ENCODE assay signal across 22 mouse cellular contexts in genomic region chr1:193290686-193291085, GRCm38 (mm10). TPM values are rescaled to one million over a fixed set of nuclear protein-coding genes. Genes with fewer than 3 reads are reported as not detected.
DNase-seq lines count a peak whose midpoint lies in the region; TF ChIP-seq lines count a peak whose summit lies in the region.
"Had no signal": no experiment of that assay in that cellular context is flagged by ENCODE, and none has a peak within 500 bp of the region (broad histone marks: within the 10 kb centered on the region; RNA-seq: fewer than 3 reads in every experiment).

No protein-coding gene starts in this region.

- H3K4me1 ChIP-seq in liver, adult 2 months (ENCODE audit: control insufficient read depth, insufficient read depth, low read length), result peaks cover 33% of the 10 kb centered on the region
- no peaks in the 10 kb centered on the region for H3K4me1 ChIP-seq in testis, adult 2 months (ENCODE audit: control insufficient read depth, insufficient read depth, low read length)
- H3K4me1 ChIP-seq: embryonic facial prominence, embryonic 13.5 days; embryonic facial prominence, embryonic 15.5 days; forebrain, embryonic 10.5 days; forebrain, embryonic 12.5 days had no signal

- no peak for TF ChIP-seq CTCF in liver, adult 2 months (IDR thresholded peaks at IDR 0.05; ENCODE audit: low read depth, low read length)
- TF ChIP-seq CTCF in testis, adult 2 months (IDR thresholded peaks at IDR 0.05; ENCODE audit: control insufficient read depth, insufficient read depth, insufficient replicate concordance, low read depth, low read length), result no peak

- H3K79me2 ChIP-seq in liver, adult 2 months (ENCODE audit: control insufficient read depth, insufficient read depth, low read length), result no peaks in the 10 kb centered on the region

- no peaks in the 10 kb centered on the region for H3K36me3 ChIP-seq in liver, adult 2 months (ENCODE audit: control insufficient read depth, insufficient read depth, low read length)
- H3K36me3 ChIP-seq in testis, adult 2 months (ENCODE audit: control insufficient read depth, insufficient read depth, low read length), result no peaks in the 10 kb centered on the region
- H3K36me3 ChIP-seq: embryonic facial prominence, embryonic 13.5 days; embryonic facial prominence, embryonic 15.5 days; forebrain, embryonic 10.5 days; forebrain, embryonic 12.5 days had no signal

- no peaks in the 10 kb centered on the region for H3K27me3 ChIP-seq in liver, adult 2 months (ENCODE audit: control insufficient read depth, insufficient read depth, low read length)
- no peaks in the 10 kb centered on the region for H3K27me3 ChIP-seq in testis, adult 2 months (ENCODE audit: control insufficient read depth, insufficient read depth, low read length)
- H3K27me3 ChIP-seq: embryonic facial prominence, embryonic 13.5 days; embryonic facial prominence, embryonic 15.5 days; forebrain, embryonic 12.5 days had no signal

- H3K4me3 ChIP-seq in liver, adult 2 months (ENCODE audit: insufficient read depth, low read depth, low read length), result no peak overlapping the region
- H3K4me3 ChIP-seq in testis, adult 2 months (ENCODE audit: control insufficient read depth, low read depth, low read length), result peak overlapping the region; percentile 37; the same call in 1 of the 2 replicates
- H3K4me3 ChIP-seq: embryonic facial prominence, embryonic 13.5 days; embryonic facial prominence, embryonic 15.5 days; erythroblast, embryonic 14.5 days; forebrain, embryonic 10.5 days; forebrain, embryonic 12.5 days had no signal

- no peak for TF ChIP-seq POLR2A in liver, adult 2 months (IDR thresholded peaks at IDR 0.05; ENCODE audit: extremely low read depth, insufficient read depth, low read length)
- no peak for TF ChIP-seq POLR2A in testis, adult 2 months (IDR thresholded peaks at IDR 0.05; ENCODE audit: control insufficient read depth, low read depth, low read length)

- no peak for DNase-seq in liver, adult 2 months (ENCODE audit: extremely low read depth, low read depth, low spot score)
- no peak for DNase-seq in liver
- DNase-seq in testis, postnatal 14 days (ENCODE audit: low spot score), result no peak
- DNase-seq in cerebellum, adult 9-10 months, result no peak
- DNase-seq: adrenal gland, adult 2 months; adrenal gland, postnatal 10 days; adrenal gland, postnatal 25 days; B cell, adult 2 months; cerebellum, adult 11 months; cerebellum, adult 18-20 months; cerebellum, adult 8-10 months; cerebellum, postnatal 10 days; cerebellum, postnatal 36 days; embryo, embryonic 11 days had no signal

- no peak overlapping the region for H3K9ac ChIP-seq in liver, adult 2 months (ENCODE audit: low read depth, low read length)
- H3K9ac ChIP-seq: embryonic facial prominence, embryonic 13.5 days; embryonic facial prominence, embryonic 15.5 days; forebrain, embryonic 12.5 days had no signal

- 0 out of 2 replicates have a peak overlapping the region, but pooled peaks have one; percentile 63 for H3K27ac ChIP-seq in liver, adult 2 months (replicated peaks; ENCODE audit: insufficient read depth, low read depth, low read length)
- no peak overlapping the region for H3K27ac ChIP-seq in testis, adult 2 months (ENCODE audit: control insufficient read depth, insufficient read depth, low read depth, low read length)
- H3K27ac ChIP-seq: embryonic facial prominence, embryonic 13.5 days; embryonic facial prominence, embryonic 15.5 days; forebrain, embryonic 10.5 days; forebrain, embryonic 12.5 days had no signal

RNA-seq across cellular contexts. Expression of gene G0s2, which starts 17.7 kb away (rescaled TPM):
- total RNA-seq in liver, adult 2 months (2014; rRNA removed), result 78.0 and 106 TPM in 2 replicates
- 179 and 444 TPM in 2 replicates for polyA plus RNA-seq in liver, adult 2 months (2012; rRNA removed)
- 8.5 and 9.5 TPM in 2 replicates for polyA plus RNA-seq in testis, adult 2 months (2012; rRNA removed)
- total RNA-seq: MEL had no signal

RNA-seq across cellular contexts. Expression of gene Hsd11b1, which starts 26.8 kb away (rescaled TPM):
- total RNA-seq in liver, adult 2 months (2014; rRNA removed), result 807 and 1,077 TPM in 2 replicates
- polyA plus RNA-seq in liver, adult 2 months (2012; rRNA removed), result 826 and 1,028 TPM in 2 replicates
- 0.67 and 1.8 TPM in 2 replicates for polyA plus RNA-seq in testis, adult 2 months (2012; rRNA removed)
- total RNA-seq: MEL had no signal
- polyA plus RNA-seq: embryonic facial prominence, embryonic 11.5 days; erythroblast, embryonic 14.5 days; forebrain, embryonic 12.5 days had no signal

Comparison
In these comparisons a context has a peak if more than half of its experiments do, and no peak if none do; other contexts are left out.
1. RNA of gene G0s2, which starts 17.7 kb away (polyA plus RNA-seq): 179 to 444 TPM in liver, adult 2 months; 8.5 to 9.5 TPM in testis, adult 2 months; every median in the first group is over 10 times any median in the second.
2. RNA of gene Hsd11b1, which starts 26.8 kb away (polyA plus RNA-seq): 826 to 1,028 TPM in liver, adult 2 months; 0.67 to 1.8 TPM in testis, adult 2 months; every median in the first group is over 100 times any median in the second.